Mouse (Mus musculus) small intestine, adult 2 months (tissue): ENCODE measurements around the gene Sipa1l1. TPM values are rescaled to one million over a fixed set of nuclear protein-coding genes. Genes with fewer than 3 reads are reported as not detected.

Experiments used
- H3K27ac ChIP-seq: fragments of 200-500 bp; 2 replicates; pipeline ENCODE4 v1.5.1; 2012; ENCODE audit warnings: low read depth, low read length, control low read depth, inconsistent platforms; ENCODE audit not compliant: insufficient read depth
- H3K27me3 ChIP-seq: fragments of 200-500 bp; 2 replicates; pipeline ENCODE4 v1.6.1; 2012; ENCODE audit warnings: mild to moderate bottlenecking, moderate library complexity, low read length, inconsistent platforms; ENCODE audit not compliant: control insufficient read depth, insufficient read depth
- H3K36me3 ChIP-seq: fragments of 200-500 bp; 2 replicates; pipeline ENCODE4 v1.6.1; 2012; ENCODE audit warnings: mild to moderate bottlenecking, low read length, control low read depth, inconsistent platforms; ENCODE audit not compliant: control insufficient read depth, insufficient read depth
- H3K4me1 ChIP-seq: fragments of 200-500 bp; 2 replicates; pipeline ENCODE4 v1.6.1; 2012; ENCODE audit warnings: low read length, inconsistent platforms, mixed read lengths; ENCODE audit not compliant: control insufficient read depth, insufficient read depth, insufficient read length
- H3K4me3 ChIP-seq: fragments of 200-500 bp; 2 replicates; pipeline ENCODE4 v1.5.1; 2012; ENCODE audit warnings: low read depth, mild to moderate bottlenecking, control low read depth, inconsistent platforms, low read length, moderate library complexity
- CTCF ChIP-seq: fragments of 200-500 bp; IDR thresholded peaks from 2 replicates; pipeline ENCODE4 v1.5.1; 2012; ENCODE audit warnings: low read depth, mild to moderate bottlenecking, control low read depth, inconsistent platforms, low read length, moderate library complexity, mixed read lengths; ENCODE audit not compliant: insufficient replicate concordance, insufficient read length; ENCODE audit errors: extremely low read depth
- POLR2A ChIP-seq: fragments of 200-500 bp; IDR thresholded peaks from 2 replicates; pipeline ENCODE4 v1.6.1; 2012; ENCODE audit warnings: low read depth, mild to moderate bottlenecking, control low read depth, inconsistent platforms, low read length, moderate library complexity
- WGBS: fragments of 180-500 bp; shearing (Covaris S2); methylation state at CpG from one replicate; pipeline ENCODE4 v1.1.7; 2018; 5-methylcytosine and 5-hydroxymethylcytosine counted together
- polyA plus RNA-seq: library from polyadenylated mRNA; depleted of rRNA; stranded (reverse); fragments of >200 nt; gene quantifications from 2 replicates; pipeline ENCODE4 v1.2.3, GENCODE M21; 2012

The Sipa1l1 gene
- polyA plus RNA-seq, 1 experiment, result 13.4 TPM

DNA sequence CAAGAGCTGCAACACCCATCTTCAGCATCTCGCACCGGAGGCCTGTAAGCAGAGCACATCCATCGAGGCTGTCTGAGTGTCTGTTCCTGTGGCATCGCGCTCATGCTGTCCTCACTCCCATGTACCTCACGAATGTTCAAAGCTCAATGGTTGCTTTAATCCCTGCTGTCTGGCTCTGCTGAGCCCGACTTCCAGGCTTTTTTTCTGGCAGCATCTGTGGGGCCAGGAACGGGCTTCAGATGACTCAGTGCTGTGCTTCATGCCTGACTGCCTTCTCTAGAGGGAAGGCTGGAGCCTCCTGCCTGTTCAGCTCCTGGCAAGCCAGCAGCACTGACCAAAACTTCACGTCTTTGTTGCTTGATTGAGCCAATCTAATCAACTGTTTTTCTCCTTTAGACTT lies 228.6 kb downstream of the Sipa1l1 start:
- no peaks in the 10 kb centered on the region for H3K27me3 ChIP-seq
- H3K27ac ChIP-seq, result no peak overlapping the region
- H3K36me3 ChIP-seq, result peaks cover 20% of the 10 kb centered on the region
- H3K4me1 ChIP-seq, result peaks cover 3% of the 10 kb centered on the region
- no peak for TF ChIP-seq POLR2A
- TF ChIP-seq CTCF, result no peak
- 75% methylated on average over 9 of the region's 9 CpGs for WGBS
- H3K4me3 ChIP-seq, result no peak overlapping the region

DNA sequence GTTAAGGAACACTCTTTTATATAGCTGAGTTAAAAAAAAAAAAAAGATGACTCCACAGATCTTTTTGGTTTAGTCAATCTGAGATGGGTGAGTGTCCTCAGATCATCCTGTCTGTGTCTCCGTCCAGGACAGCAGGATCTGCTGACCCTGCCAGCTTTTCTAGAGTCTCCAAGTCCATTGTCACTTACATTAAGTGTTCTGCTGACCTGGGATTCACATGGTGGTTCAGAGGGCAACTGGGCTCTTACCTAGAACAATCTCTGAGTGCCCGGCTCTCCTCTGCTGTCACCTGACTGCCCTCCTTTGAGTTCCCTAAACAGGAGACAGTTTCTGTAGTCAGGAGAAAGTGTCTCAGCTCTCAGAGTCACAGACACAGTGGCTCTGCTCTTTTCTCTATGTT lies 229.8 kb downstream of the Sipa1l1 start:
- no peaks in the 10 kb centered on the region; the same call in none of the 2 replicates for H3K4me1 ChIP-seq
- WGBS, result 92% methylated on average over 2 of the region's 2 CpGs
- H3K36me3 ChIP-seq, result peaks cover 29% of the 10 kb centered on the region
- no peak overlapping the region for H3K4me3 ChIP-seq
- H3K27ac ChIP-seq, result no peak overlapping the region
- TF ChIP-seq POLR2A, result no peak
- TF ChIP-seq CTCF, result no peak
- H3K27me3 ChIP-seq, result no peaks in the 10 kb centered on the region

DNA sequence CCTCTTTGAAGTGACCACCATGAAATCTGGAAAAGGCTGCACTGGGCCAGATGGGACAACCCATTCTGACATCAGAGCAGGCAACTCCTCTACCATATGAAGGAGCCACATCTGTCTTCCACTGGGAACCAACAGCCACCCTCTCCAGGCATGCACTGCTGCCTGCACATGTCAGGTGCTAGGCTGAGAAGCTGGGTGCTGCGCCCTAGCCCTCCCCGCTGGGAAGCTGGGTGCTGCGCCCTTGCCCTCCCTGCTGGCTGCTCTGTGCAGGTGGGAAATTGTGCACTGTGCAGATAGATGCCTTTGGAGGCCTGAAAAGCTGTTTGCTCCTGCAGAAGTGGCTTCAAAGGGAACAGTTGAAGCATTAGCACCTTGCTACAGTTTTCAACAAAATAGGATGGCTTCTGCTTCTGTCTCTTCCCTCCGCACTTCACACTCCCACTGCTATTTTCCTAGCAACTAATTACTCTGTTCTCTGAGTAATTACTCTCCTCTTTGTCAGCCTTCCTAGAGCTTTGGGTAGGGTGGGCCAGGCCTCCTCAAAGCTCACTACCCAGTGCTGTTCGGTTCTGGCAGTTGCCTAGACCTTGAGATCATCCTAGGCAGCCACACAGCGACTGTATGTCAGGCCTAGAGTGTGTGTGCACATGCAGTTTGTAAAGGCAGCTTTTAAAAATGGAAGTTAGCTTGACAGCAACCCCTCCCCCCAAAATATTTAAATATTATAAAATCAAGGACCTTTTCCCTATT lies 231.0 kb downstream of the Sipa1l1 start:
- Histone ChIP-seq H3K27ac (no peak overlapping the region), H3K27me3 (no peaks in the 10 kb centered on the region), H3K4me3 (no peak overlapping the region), H3K36me3 (peaks cover 39% of the 10 kb centered on the region), H3K4me1 (no peaks in the 10 kb centered on the region; the same call in none of the 2 replicates)
- TF ChIP-seq CTCF (no peak), POLR2A (no peak)
- 90% methylated on average over 6 of the region's 6 CpGs for WGBS

DNA sequence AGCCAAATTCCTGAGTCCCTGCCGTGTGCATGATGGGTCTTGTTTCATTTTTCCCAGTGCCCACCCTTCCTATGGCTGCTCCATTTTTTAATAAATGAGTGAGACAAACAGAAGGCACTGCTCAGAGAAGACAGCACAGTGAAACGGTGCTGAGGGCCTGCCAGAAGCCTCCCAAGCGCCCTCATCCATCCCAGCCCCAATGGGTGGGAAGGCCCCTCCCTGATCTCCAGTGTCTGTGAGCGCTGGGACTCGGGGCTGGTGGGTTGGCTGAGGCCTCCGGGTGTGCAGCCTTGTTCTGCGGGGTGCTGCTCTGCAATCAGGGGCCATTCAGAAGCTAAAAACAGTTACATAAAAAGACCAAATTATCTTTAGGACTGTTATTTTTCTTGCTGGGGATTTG lies 231.7 kb downstream of the Sipa1l1 start:
- WGBS, result 79% methylated on average over 7 of the region's 7 CpGs
- Histone ChIP-seq H3K36me3 (peaks cover 43% of the 10 kb centered on the region), H3K27me3 (no peaks in the 10 kb centered on the region), H3K27ac (no peak overlapping the region), H3K4me1 (no peaks in the 10 kb centered on the region; the same call in none of the 2 replicates), H3K4me3 (no peak overlapping the region)
- TF ChIP-seq CTCF (no peak), POLR2A (no peak)

DNA sequence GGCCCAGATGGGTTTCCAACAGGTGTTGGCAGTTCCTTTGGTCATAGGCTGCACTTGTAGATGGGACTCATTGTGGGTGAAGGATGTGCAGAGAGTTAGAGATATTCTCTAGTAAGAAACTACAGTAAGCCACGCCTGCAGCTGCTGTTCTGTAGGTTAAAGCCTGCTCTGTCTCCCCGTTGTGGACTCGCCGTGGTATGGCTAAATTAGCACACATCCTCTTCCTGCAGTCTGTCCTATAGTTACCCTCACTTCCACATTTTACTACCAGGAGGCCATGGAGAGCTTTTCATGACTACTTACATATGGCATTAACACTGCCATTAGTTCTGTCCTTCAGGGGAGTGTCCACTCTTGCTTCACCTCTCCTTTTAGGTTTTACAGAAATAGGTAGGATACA lies 232.3 kb downstream of the Sipa1l1 start:
- H3K27me3 ChIP-seq, result no peaks in the 10 kb centered on the region
- H3K4me3 ChIP-seq, result no peak overlapping the region
- no peak overlapping the region for H3K27ac ChIP-seq
- no peak for TF ChIP-seq CTCF
- no peak for TF ChIP-seq POLR2A
- 73% methylated on average over 4 of the region's 4 CpGs for WGBS
- H3K4me1 ChIP-seq, result no peaks in the 10 kb centered on the region; the same call in none of the 2 replicates
- H3K36me3 ChIP-seq, result peaks cover 45% of the 10 kb centered on the region

DNA sequence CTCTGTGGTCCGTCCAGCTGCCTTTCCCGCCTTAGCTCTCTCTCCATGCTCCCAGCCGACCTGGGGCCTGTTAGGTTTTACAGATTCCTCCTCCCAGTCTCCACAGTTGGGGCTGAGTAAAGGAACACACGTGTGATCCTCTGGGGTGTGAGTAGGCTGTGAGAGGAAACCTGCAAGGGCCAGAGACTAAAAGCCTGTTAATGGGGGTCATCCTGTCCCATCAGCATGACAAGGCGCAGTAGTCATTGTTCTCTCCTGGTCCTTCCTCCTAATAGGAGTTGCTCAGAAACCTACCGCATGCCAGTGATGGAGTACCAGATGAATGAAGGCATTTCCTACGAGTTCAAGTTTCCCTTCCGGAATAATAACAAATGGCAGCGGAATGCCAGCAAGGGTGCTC lies 233.5 kb downstream of the Sipa1l1 start:
- Histone ChIP-seq H3K36me3 (peaks cover 45% of the 10 kb centered on the region), H3K4me3 (no peak overlapping the region), H3K27ac (no peak overlapping the region), H3K4me1 (no peaks in the 10 kb centered on the region), H3K27me3 (no peaks in the 10 kb centered on the region)
- 85% methylated on average over 9 of the region's 9 CpGs for WGBS
- TF ChIP-seq CTCF, result no peak
- no peak for TF ChIP-seq POLR2A

DNA sequence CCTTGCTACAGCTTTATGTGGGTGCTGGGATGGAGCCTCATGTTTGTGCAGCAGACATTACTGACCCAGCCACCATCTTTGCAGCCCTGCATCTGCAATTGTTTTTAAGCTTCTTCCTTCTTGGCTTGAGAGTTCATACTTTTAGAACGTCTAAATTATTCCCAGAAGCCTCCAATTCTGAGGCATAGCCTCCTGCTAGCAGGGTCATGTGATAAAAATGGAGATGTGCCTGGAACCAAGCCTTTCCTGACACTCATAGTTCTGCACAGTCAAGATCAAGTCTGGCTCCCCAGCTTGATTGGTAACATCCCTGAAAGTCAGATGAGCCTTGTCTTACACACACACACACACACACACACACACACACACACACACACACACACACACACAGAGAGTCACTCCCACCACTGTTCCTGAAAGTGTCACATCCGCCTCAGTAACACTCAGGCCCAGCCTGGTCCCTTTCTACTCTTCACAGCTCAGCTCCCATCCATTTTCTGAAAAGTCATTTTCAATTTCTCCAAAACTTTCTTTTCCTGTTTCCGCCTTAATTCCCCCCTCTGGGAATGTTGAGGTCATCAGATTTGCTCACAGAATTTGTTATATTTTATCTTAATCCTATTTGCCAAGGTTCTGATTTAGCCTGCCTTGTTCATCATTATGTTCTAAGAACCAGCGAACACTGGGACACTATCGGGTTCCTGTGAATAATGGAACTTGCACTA lies 238.6 kb downstream of the Sipa1l1 start:
- H3K27me3 ChIP-seq, result no peaks in the 10 kb centered on the region
- 80% methylated on average over 5 of the region's 5 CpGs for WGBS
- H3K36me3 ChIP-seq, result peaks cover 33% of the 10 kb centered on the region
- no peak overlapping the region for H3K4me3 ChIP-seq
- no peak overlapping the region for H3K27ac ChIP-seq
- no peaks in the 10 kb centered on the region for H3K4me1 ChIP-seq
- TF ChIP-seq POLR2A (no peak), CTCF (no peak)
